Mouse (Mus musculus): ENCODE measurements around the gene Polr2j. TPM values are rescaled to one million over a fixed set of nuclear protein-coding genes. Genes with fewer than 3 reads are reported as not detected.
"Not testable (repeated sequence)": the region's sequence is repeated elsewhere in the genome, so short reads cannot be mapped to it uniquely, and the experiment has no call there.

Polr2j gene
- polyA plus RNA-seq, 1 experiment from 2014 or later = 283 TPM

DNA sequence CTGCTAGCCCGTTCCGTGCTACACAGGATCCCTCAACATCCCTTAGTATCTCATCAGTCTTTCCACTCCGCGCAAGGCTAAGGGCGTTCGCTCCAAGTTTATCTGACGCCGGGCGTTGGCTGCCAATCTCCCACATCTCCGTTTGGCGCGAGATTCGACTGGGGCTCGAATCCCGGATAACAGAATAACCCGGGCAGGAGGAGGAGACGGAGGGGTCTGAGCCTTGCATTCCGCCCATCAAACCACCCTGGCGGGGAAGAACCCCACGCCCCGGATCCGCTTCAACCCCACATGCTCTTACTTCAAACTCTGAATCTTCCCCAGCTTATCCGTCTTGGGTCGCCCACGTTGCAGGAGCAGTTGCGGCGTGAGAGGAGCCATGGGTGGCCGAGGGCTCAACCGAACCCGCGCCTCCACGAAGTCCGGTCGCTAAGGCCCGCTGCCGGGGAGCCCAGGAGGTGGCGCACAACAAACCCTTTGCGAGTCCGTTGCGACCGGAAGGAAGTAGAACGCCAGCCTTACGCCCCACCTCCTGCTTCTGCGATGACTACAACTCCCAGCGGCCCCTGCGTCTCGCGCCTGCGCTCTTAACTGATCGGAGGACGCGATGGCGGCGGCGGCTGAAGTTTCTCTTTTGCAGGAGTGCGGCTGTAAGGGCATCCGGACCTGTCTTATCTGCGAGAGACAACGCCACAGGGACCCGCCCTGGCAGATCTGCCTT, 19.3 kb downstream of the Polr2j start, which contains the start of the genes Lrwd1 and Alkbh4:
TSS of gene Lrwd1 (minus strand) at position 504 of the 721 bp plus-strand sequence.
TSS of gene Alkbh4 (plus strand) at position 576 of the 721 bp plus-strand sequence.
- H3K27me3 ChIP-seq (ENCODE audit: low read depth, poor library complexity, severe bottlenecking) = no peaks in the 10 kb centered on the region
- H3K27ac ChIP-seq = peak within 1 kb of the TSS; percentile 86
- no peaks in the 10 kb centered on the region for H3K9me3 ChIP-seq (replicated peaks)
- H3K4me3 ChIP-seq = peak within 1 kb of the TSS; percentile 82
- H3K36me3 ChIP-seq = peaks cover 65% of the 10 kb centered on the region
- DNase-seq (ENCODE audit: low spot score) = peak; percentile 96
- 1% methylated on average over 60 of the region's 60 CpGs for WGBS
- H3K4me1 ChIP-seq = peaks cover 22% of the 10 kb centered on the region

DNA sequence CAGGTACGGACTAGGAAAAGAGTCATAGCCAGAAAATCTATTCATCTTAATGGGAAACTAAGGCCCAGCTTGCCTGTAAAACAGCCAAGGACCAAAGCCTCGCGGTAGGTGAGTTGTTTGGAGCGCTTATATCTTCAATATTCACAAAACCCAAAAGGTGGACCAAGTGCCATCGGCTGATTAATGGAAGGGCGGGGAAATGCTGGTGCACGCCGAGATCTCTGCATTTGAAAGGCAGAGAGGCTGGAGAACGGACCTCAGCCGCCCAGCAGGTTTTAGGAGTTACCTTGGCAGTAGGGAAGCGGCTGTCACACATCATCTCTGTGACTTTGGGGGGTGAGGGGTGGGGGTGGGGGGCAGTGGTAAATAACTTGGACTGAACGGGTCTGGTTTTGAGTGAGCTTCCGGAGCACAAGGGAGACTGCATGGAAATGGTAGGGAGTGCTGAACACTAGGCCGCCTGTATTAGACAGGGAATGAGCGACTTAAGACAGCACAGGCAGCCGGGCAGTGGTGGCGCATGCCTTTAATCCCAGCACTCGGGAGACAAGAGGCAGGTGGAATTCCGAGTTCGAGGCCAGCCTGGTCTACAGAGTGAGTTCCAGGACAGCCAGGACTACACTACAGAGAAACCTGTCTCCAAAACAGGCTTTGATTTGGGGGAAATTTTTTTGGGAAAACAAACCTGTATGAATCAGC, 20.0 kb downstream of the Polr2j start:
- no peak for DNase-seq (ENCODE audit: low spot score)
- peak overlapping the region; percentile 82 for H3K4me3 ChIP-seq
- H3K27ac ChIP-seq = peak overlapping the region; percentile 86
- 11% methylated on average over 20 of the region's 20 CpGs for WGBS
- peaks cover 22% of the 10 kb centered on the region for H3K4me1 ChIP-seq
- H3K27me3 ChIP-seq (ENCODE audit: low read depth, poor library complexity, severe bottlenecking) = no peaks in the 10 kb centered on the region
- peaks cover 65% of the 10 kb centered on the region for H3K36me3 ChIP-seq
- H3K9me3 ChIP-seq (replicated peaks) = no peaks in the 10 kb centered on the region

DNA sequence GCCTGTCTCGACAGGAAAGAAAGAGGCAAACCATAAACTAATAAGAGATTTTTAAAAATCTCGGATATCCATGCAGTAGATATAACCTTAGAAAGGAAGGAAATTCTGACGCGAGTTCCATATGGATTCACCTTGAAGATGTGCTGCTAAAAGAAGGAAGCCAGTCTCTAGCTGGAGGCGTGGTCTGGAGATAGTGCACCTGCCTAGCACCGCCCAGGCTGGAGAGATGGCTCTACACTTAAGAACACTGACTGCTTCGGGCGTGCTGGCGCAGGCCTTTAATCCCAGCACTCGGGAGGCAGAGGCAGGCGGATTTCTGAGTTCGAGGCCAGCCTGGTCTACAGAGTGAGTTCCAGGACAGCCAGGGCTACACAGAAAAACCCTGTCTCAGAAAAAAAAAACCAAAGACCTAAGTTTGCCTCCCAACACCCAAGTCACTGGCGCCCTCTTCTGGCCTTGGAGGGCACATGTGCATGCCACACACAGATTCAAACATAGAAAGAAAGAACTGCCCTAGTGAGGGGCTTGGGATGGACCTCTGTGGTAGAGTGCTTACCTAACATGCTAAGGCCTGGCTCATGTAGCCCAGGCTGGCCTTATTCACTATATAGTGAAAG, 21.3 kb downstream of the Polr2j start:
- peaks cover 62% of the 10 kb centered on the region for H3K36me3 ChIP-seq
- WGBS = 73% methylated on average over 13 of the region's 13 CpGs

DNA sequence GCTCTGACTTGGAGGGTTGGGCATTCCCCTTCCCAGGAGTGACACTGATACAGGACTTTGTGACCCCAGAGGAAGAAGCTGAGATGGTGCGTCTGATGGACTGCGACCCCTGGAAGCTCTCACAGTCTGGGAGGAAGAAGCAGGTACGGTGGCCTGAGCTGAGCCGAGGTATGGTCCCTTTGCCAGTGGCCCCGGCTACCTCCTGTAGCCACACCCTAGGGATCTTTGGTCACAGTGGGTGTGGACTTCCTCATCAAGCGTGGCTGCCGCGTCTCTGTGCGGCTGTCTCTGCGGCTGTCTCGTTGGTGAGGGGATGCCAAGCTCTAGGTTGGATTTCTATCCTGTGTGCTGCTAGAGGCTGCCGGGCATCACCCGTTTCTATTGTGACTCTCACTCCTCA, 23.0 kb downstream of the Polr2j start:
- DNase-seq (ENCODE audit: low spot score) = no peak

More for the DNA sequence above, 21.3 kb downstream of the Polr2j start:
- H3K4me3 ChIP-seq = no peak overlapping the region
- no peak overlapping the region for H3K27ac ChIP-seq
- peak; percentile 47 for DNase-seq (ENCODE audit: low spot score)
- H3K9me3 ChIP-seq (replicated peaks) = no peaks in the 10 kb centered on the region
- H3K4me1 ChIP-seq = peaks cover 22% of the 10 kb centered on the region
- no peaks in the 10 kb centered on the region for H3K27me3 ChIP-seq (ENCODE audit: low read depth, poor library complexity, severe bottlenecking)

DNA sequence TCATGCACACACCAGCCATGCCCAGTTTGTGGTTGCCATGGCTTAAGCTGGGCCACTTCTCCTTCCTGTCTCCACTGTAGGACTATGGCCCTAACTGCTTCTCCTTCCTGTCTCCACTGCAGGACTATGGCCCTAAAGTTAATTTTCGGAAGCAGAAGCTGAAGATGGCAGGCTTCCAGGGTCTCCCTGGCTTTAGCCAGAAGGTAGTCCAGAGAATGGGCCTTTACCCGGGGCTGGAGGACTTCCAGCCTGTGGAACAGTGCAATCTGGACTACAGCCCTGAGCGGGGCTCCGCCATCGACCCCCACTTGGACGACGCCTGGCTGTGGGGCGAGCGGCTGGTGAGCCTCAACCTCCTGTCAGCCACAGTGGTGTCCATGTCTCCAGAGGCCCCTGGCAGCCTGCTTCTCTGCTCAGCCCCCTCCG, 23.6 kb downstream of the Polr2j start:
- Histone ChIP-seq H3K27ac (no peak overlapping the region), H3K27me3 (ENCODE audit: low read depth, poor library complexity, severe bottlenecking) (no peaks in the 10 kb centered on the region), H3K4me1 (peaks cover 15% of the 10 kb centered on the region), H3K9me3 (replicated peaks) (no peaks in the 10 kb centered on the region), H3K36me3 (peaks cover 45% of the 10 kb centered on the region), H3K4me3 (no peak overlapping the region)
- no peak for DNase-seq (ENCODE audit: low spot score)
- 93% methylated on average over 10 of the region's 10 CpGs for whole genome bisulfite sequencing

More for the DNA sequence above, 23.0 kb downstream of the Polr2j start:
- 96% methylated on average over 13 of the region's 13 CpGs for WGBS
- peaks cover 46% of the 10 kb centered on the region for H3K36me3 ChIP-seq
- H3K27me3 ChIP-seq (ENCODE audit: low read depth, poor library complexity, severe bottlenecking) = no peaks in the 10 kb centered on the region
- H3K4me3 ChIP-seq = no peak overlapping the region
- no peak overlapping the region for H3K27ac ChIP-seq
- peaks cover 22% of the 10 kb centered on the region for H3K4me1 ChIP-seq
- H3K9me3 ChIP-seq (replicated peaks) = no peaks in the 10 kb centered on the region

DNA sequence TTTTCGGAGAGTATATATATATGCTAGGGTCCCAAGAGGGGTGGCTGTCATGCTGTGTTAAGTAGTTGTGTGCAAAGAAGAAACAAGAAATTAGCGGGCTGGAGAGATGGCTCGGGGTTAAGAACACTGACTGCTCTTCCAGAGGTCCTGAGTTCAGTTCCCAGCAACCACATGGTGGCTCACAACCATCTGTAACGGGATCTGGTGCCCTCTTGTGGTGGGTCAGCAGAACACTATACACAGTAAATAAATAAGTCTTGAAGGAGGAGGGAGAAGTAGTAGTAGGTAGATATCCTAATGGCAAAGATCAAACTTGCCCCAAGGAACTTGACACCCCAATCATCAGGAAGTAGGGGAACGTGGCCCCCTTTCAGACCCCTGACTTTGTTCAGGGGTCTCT, 26.3 kb downstream of the Polr2j start:
- H3K4me3 ChIP-seq = no peak overlapping the region
- H3K36me3 ChIP-seq = peaks cover 45% of the 10 kb centered on the region
- no peaks in the 10 kb centered on the region for H3K4me1 ChIP-seq
- WGBS = 85% methylated on average over 5 of the region's 5 CpGs
- DNase-seq (ENCODE audit: low spot score) = no peak
- H3K27ac ChIP-seq = no peak overlapping the region
- no peaks in the 10 kb centered on the region for H3K9me3 ChIP-seq (replicated peaks)
- no peaks in the 10 kb centered on the region for H3K27me3 ChIP-seq (ENCODE audit: low read depth, poor library complexity, severe bottlenecking)

DNA sequence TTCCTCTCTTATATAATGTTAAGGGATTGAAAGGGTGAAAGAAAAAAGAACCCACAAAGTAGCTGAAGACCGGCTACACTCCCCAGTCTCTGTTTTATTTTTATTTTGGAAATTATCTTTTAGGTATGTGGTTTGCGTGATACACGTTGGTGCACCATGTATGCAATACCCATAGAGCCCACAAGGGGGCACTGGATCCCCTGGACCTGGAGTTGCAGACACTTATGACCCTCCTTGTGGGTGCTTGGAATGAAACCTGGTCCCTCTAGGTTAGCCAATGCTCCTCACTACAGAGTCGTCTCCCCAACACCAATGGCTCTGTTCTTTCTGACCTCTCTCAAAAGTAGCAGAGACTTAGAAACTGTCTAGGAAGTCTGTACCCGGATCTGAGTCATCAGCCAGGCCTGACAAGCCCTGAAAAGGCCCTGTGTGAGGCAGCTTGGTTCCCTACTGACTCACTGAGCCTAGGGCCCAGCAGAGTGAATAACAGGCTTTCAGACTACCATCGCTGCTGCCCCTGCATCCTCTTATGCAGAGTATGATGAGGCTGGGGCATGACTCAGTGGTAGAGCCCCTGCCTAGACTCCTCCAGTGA, 26.8 kb downstream of the Polr2j start:
- no peak for DNase-seq (ENCODE audit: low spot score)
- Histone ChIP-seq H3K27me3 (ENCODE audit: low read depth, poor library complexity, severe bottlenecking) (no peaks in the 10 kb centered on the region), H3K9me3 (replicated peaks) (no peaks in the 10 kb centered on the region), H3K4me3 (no peak overlapping the region), H3K4me1 (no peaks in the 10 kb centered on the region), H3K36me3 (peaks cover 41% of the 10 kb centered on the region), H3K27ac (no peak overlapping the region)
- WGBS = 88% methylated on average over 6 of the region's 6 CpGs

DNA sequence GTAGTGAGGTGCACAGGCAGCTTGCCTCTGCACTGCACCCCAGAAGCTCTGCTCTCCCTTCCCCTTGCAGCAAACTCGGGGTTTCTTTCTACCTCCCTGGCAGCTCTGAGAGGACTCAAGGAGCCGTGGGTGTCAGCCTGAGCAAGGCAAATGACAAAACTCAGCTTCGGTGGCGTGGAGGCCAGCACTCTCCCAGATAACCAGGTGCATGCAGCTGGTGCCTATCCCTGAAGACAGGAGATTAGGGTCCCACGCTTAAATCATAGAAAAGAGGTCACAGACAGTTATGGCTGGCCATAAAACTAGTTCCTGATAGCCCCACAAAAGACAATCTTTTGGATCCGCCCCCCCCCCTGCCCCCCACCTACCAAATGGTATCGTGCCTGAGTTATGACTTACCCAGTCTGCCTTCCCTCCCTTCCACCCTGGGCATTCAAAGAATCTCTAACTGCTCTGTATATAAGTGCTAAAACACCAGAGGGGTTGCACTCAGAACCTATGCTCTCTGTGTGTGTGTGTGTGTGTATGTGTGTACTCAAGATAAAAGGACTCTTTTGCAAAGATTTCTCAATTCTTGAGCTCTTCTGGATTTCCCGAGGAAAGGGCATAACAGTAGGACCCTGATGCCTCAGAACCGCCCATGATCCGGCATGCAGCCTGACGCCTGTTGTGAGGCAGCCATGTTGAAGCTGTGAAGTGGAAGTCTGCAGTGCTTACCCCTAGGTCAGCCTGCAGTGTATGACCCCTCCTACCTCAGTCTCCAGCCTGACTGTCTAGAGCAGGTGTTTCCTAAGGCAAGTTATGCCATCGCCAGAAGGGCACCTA, 28.4 kb downstream of the Polr2j start:
- H3K4me3 ChIP-seq = no peak overlapping the region
- H3K27ac ChIP-seq = no peak overlapping the region
- no peaks in the 10 kb centered on the region for H3K27me3 ChIP-seq (ENCODE audit: low read depth, poor library complexity, severe bottlenecking)
- no peaks in the 10 kb centered on the region for H3K9me3 ChIP-seq (replicated peaks)
- H3K4me1 ChIP-seq = no peaks in the 10 kb centered on the region
- no peak for DNase-seq (ENCODE audit: low spot score)
- peaks cover 26% of the 10 kb centered on the region for H3K36me3 ChIP-seq
- WGBS = 75% methylated on average over 12 of the region's 12 CpGs

DNA sequence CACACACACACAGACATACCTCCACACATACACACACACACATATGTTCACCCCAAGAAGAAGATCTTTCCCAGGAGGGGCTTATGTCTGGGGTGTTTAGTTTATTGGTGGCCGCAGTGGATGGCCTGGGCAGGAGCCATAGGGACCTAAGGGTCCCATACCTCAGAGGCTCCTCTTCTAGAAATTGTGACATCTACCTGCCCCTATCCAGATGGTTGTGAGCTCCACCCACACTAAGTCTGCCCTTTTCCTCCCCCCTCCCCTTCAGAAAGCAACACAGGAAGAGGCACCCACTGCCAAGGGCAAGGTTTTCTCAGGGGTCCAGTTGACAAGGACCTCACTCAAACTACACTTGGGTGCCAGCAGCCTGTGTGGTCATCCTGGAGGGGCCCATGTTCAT, 30.5 kb downstream of the Polr2j start:
- Histone ChIP-seq H3K4me3 (no peak overlapping the region), H3K9me3 (replicated peaks) (no peaks in the 10 kb centered on the region), H3K4me1 (no peaks in the 10 kb centered on the region), H3K36me3 (peaks cover 6% of the 10 kb centered on the region), H3K27ac (no peak overlapping the region), H3K27me3 (ENCODE audit: low read depth, poor library complexity, severe bottlenecking) (no peaks in the 10 kb centered on the region)
- DNase-seq (ENCODE audit: low spot score) = no peak
- WGBS = 100% methylated on average over 1 of the region's 1 CpGs

DNA sequence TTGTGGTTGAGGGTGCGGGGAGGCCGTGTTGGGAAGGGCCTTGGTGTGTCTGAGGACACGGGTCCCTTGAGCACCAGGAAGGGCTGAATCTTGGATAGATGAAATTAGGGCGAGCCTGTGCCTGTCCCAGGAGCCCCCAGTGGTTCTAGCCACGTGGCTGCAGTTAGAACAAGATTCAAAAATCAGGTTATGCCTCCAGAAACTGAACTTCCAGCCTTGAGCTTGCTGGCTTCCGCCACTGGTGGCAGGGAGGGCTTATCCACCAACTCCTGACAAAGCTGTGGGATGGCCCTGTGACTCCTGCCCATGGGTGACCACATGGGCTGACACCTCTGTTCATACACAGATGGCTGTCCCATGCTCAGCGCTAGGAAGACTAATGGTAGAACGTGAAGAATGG, 31.3 kb downstream of the Polr2j start:
- H3K4me1 ChIP-seq = no peaks in the 10 kb centered on the region
- no peaks in the 10 kb centered on the region for H3K36me3 ChIP-seq
- no peaks in the 10 kb centered on the region for H3K27me3 ChIP-seq (ENCODE audit: low read depth, poor library complexity, severe bottlenecking)
- no peak overlapping the region for H3K4me3 ChIP-seq
- DNase-seq (ENCODE audit: low spot score) = no peak
- no peaks in the 10 kb centered on the region for H3K9me3 ChIP-seq (replicated peaks)
- 74% methylated on average over 8 of the region's 8 CpGs for WGBS
- H3K27ac ChIP-seq = no peak overlapping the region

DNA sequence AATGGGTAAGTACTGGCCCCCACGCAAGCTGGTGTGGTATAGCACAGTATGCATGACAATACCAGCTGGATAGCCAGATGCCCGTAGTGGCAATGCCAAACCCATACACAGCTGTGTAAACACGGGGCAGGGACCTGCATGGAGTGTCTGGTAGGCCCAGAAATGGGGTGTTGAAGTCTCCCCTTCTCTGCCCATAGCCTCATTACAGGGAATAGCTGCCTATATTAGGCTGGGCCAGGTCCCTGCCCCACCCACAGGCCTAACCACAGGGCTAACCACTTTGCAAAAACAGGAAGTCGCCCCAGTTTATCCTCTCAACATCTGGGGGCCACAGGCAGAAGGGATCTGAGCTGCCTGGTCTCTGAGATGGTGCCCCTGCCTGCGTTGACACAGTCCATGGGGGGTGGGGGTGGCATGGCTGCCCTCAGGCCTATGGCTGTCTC, 32.7 kb downstream of the Polr2j start:
- not testable (repeated sequence) for H3K27me3 ChIP-seq (ENCODE audit: low read depth, poor library complexity, severe bottlenecking); H3K36me3 ChIP-seq; H3K4me3 ChIP-seq; DNase-seq (ENCODE audit: low spot score); H3K27ac ChIP-seq; H3K9me3 ChIP-seq (replicated peaks); H3K4me1 ChIP-seq
- 74% methylated on average over 5 of the region's 5 CpGs for whole genome bisulfite sequencing

DNA sequence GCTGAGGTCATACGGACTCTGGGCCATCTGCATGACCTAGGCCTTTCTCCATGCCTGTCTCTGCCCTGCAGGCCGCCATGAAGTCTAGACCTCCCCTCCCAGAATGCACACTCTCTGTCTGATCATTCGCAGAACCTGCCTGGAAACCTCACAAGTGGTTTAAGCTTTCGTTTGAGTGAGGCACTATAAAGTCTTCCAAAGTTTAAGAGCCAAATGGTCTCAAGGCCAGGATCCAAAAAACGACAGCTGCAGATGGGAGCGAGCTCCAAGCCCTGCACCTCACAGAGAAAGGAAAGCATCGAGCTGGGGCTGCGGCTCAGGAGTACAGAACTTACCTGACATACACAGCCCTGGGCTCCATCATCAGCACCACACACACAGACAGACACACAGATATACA, 35.9 kb downstream of the Polr2j start:
- 86% methylated on average over 8 of the region's 8 CpGs for WGBS
- no peak for DNase-seq (ENCODE audit: low spot score)
- H3K9me3 ChIP-seq (replicated peaks) = no peaks in the 10 kb centered on the region

More for the DNA sequence above, 35.9 kb downstream of the Polr2j start:
- no peak overlapping the region for H3K27ac ChIP-seq
- H3K4me3 ChIP-seq = no peak overlapping the region
- no peaks in the 10 kb centered on the region for H3K36me3 ChIP-seq
- H3K27me3 ChIP-seq (ENCODE audit: low read depth, poor library complexity, severe bottlenecking) = no peaks in the 10 kb centered on the region
- H3K4me1 ChIP-seq = no peaks in the 10 kb centered on the region

Measured in limb, embryonic 10.5 days (tissue).